Mouse (Mus musculus): ENCODE measurements around the gene Acaca.

GRCm38 (mm10) chr11:84282944-84283703 lies 153.7 kb downstream of the Acaca start:
- TF ChIP-seq POLR2A (IDR thresholded peaks at IDR 0.05; ENCODE audit: low read depth, low read length) (no peak), CTCF (IDR thresholded peaks at IDR 0.05; ENCODE audit: borderline replicate concordance, insufficient read depth, low read length) (no peak)

All from embryonic fibroblast, embryonic 13.5 days (primary cell).